Mouse (Mus musculus) CH12.LX (cell line): ENCODE results near the gene Trio. TPM values are rescaled to one million over a fixed set of nuclear protein-coding genes. Genes with fewer than 3 reads are reported as not detected.

Experiments
- DNase-seq: peaks from one replicate; pipeline ENCODE4 v3.0.0-alpha.2; 2013; ENCODE audit errors: extremely low read depth
- H3K27ac ChIP-seq: 2 replicates; pipeline ENCODE4 v1.5.1; 2012; ENCODE audit warnings: low read depth, mild to moderate bottlenecking, control low read depth, moderate library complexity; ENCODE audit not compliant: insufficient read depth
- H3K27me3 ChIP-seq: replicated peaks from 2 replicates; pipeline ENCODE3; 2012; ENCODE audit warnings: inconsistent platforms
- H3K36me3 ChIP-seq, 2 experiments: replicated peaks in 1 of 2; 2 replicates each; pipeline versions ENCODE3 to v1.6.1; 2012; ENCODE audit warnings: inconsistent platforms in 1 of 2, low read length in 1 of 2, mild to moderate bottlenecking in 1 of 2, mixed read lengths in 1 of 2, moderate library complexity in 1 of 2; ENCODE audit not compliant: control insufficient read depth in 1 of 2, insufficient read depth in 1 of 2
- H3K4me1 ChIP-seq, 2 experiments: 2 replicates each; pipeline ENCODE4 v1.6.1; 2012; ENCODE audit warnings: inconsistent platforms in 1 of 2, moderate library complexity in 1 of 2; ENCODE audit not compliant: insufficient read depth in 2 of 2, control insufficient read depth in 1 of 2
- H3K4me2 ChIP-seq: 2 replicates; pipeline ENCODE4 v1.6.1; 2012; ENCODE audit warnings: low read depth, mild to moderate bottlenecking, control low read depth; ENCODE audit not compliant: poor library complexity, insufficient read depth, severe bottlenecking
- H3K4me3 ChIP-seq, 3 experiments: fragments of 150-350 bp in 1 of 3; sonication (generic) in 1 of 3; replicated peaks in 1 of 3; 2 replicates each; pipeline versions ENCODE3 to v1.5.1; 2011 to 2012; ENCODE audit warnings: low read depth in 2 of 3, low read length in 2 of 3, mild to moderate bottlenecking in 2 of 3, moderate library complexity in 2 of 3, control low read depth in 1 of 3, improper control_type of control experiment in 1 of 3, inconsistent platforms in 1 of 3, mixed read lengths in 1 of 3; ENCODE audit not compliant: poor library complexity in 1 of 3
- H3K79me2 ChIP-seq: replicated peaks from 2 replicates; pipeline ENCODE4 v1.6.1; 2012; ENCODE audit warnings: mild to moderate bottlenecking, moderate library complexity; ENCODE audit not compliant: control insufficient read depth, poor library complexity, insufficient read depth, severe bottlenecking; ENCODE audit errors: extremely low read depth
- H3K9ac ChIP-seq: 2 replicates; pipeline ENCODE4 v1.6.1; 2012; ENCODE audit warnings: low read depth, mild to moderate bottlenecking, control low read depth, moderate library complexity; ENCODE audit not compliant: insufficient read depth
- H3K9me3 ChIP-seq: replicated peaks from 2 replicates; pipeline ENCODE3; 2012; ENCODE audit warnings: low read length, inconsistent platforms, mixed read lengths
- BHLHE40 ChIP-seq: IDR thresholded peaks from 2 replicates; pipeline ENCODE4 v1.6.1; 2011; ENCODE audit warnings: mild to moderate bottlenecking, low read depth, low read length, improper control_type of control experiment
- EP300 ChIP-seq: IDR thresholded peaks from 2 replicates; pipeline ENCODE4 v1.6.1; 2011; ENCODE audit warnings: low read length, improper control_type of control experiment
- GABPA ChIP-seq: IDR thresholded peaks from 2 replicates; pipeline ENCODE4 v1.6.1; 2012; ENCODE audit warnings: low read depth, low read length, improper control_type of control experiment, inconsistent platforms; ENCODE audit not compliant: insufficient replicate concordance
- HCFC1 ChIP-seq: IDR thresholded peaks from 2 replicates; pipeline ENCODE4 v1.6.1; 2012; ENCODE audit warnings: low read depth, mild to moderate bottlenecking, inconsistent platforms, low read length, improper control_type of control experiment
- IRF4 ChIP-seq: IDR thresholded peaks from 2 replicates; pipeline ENCODE4 v1.6.1; 2014; ENCODE audit warnings: low read depth, mild to moderate bottlenecking, inconsistent platforms, low read length, improper control_type of control experiment
- MAFK ChIP-seq: IDR thresholded peaks from 2 replicates; pipeline ENCODE4 v1.6.1; 2011; ENCODE audit warnings: low read length, improper control_type of control experiment; ENCODE audit not compliant: insufficient replicate concordance
- MXI1 ChIP-seq: IDR thresholded peaks from 2 replicates; pipeline ENCODE4 v1.6.1; 2011; ENCODE audit warnings: mild to moderate bottlenecking, low read depth, low read length, improper control_type of control experiment
- MYC ChIP-seq: IDR thresholded peaks from 2 replicates; pipeline ENCODE4 v1.6.1; 2011; ENCODE audit warnings: low read depth, mild to moderate bottlenecking, improper control_type of control experiment, low read length
- NRF1 ChIP-seq: IDR thresholded peaks from 2 replicates; pipeline ENCODE4 v1.6.1; 2014; ENCODE audit warnings: low read depth, mild to moderate bottlenecking, inconsistent platforms, low read length, improper control_type of control experiment, moderate library complexity
- PAX5 ChIP-seq: IDR thresholded peaks from 2 replicates; pipeline ENCODE4 v1.6.1; 2012; ENCODE audit warnings: low read length, inconsistent platforms, mixed read lengths
- POLR2A ChIP-seq: IDR thresholded peaks from 2 replicates; pipeline ENCODE4 v1.6.1; 2011; ENCODE audit warnings: low read depth, mild to moderate bottlenecking, improper control_type of control experiment, low read length
- POLR2AphosphoS2 ChIP-seq: IDR thresholded peaks from 2 replicates; pipeline ENCODE4 v1.6.1; 2011; ENCODE audit warnings: low read depth, low read length, improper control_type of control experiment
- RAD21 ChIP-seq: IDR thresholded peaks from 2 replicates; pipeline ENCODE4 v1.6.1; 2011; ENCODE audit warnings: low read depth, mild to moderate bottlenecking, low read length, improper control_type of control experiment, moderate library complexity
- RCOR1 ChIP-seq: conservative IDR thresholded peaks from 2 replicates; pipeline ENCODE4 v1.6.1; 2012; ENCODE audit warnings: low read depth, mild to moderate bottlenecking, inconsistent platforms, low read length, improper control_type of control experiment
- SMC3 ChIP-seq: IDR thresholded peaks from 2 replicates; pipeline ENCODE4 v1.6.1; 2011; ENCODE audit warnings: low read depth, low read length, improper control_type of control experiment
- TCF12 ChIP-seq: IDR thresholded peaks from 2 replicates; pipeline ENCODE4 v1.6.1; 2014; ENCODE audit warnings: low read depth, mild to moderate bottlenecking, inconsistent platforms, low read length, improper control_type of control experiment
- USF2 ChIP-seq: conservative IDR thresholded peaks from 2 replicates; pipeline ENCODE4 v1.6.1; 2011; ENCODE audit warnings: low read depth, low read length, improper control_type of control experiment
- ZMIZ1 ChIP-seq: IDR thresholded peaks from 2 replicates; pipeline ENCODE4 v1.6.1; 2012; ENCODE audit warnings: low read depth, mild to moderate bottlenecking, inconsistent platforms, low read length, improper control_type of control experiment
- ZNF384 ChIP-seq: IDR thresholded peaks from 2 replicates; pipeline ENCODE4 v1.6.1; 2012; ENCODE audit warnings: low read depth, low read length, improper control_type of control experiment, inconsistent platforms
- dilution Hi-C: fragments of 300-500 bp; cut with MboI; formaldehyde crosslinking; loops from 2 replicates; pipeline ENCODE4 v1.14.3; 2020; ENCODE audit warnings: low sequenced_read_pairs; ENCODE audit not compliant: extremely low pct_unique_long_range_greater_than_20kb, extremely low pct_ligation_motif_present
- in situ Hi-C: fragments of 300-500 bp; cut with MboI; formaldehyde crosslinking; loops from 3 replicates; pipeline ENCODE4 v1.14.3; 2019; ENCODE audit warnings: low sequenced_read_pairs, low pct_ligation_motif_present, low pct_unique_long_range_greater_than_20kb, mixed read lengths
- polyA plus RNA-seq: library from polyadenylated mRNA; unstranded; fragments of >175 nt; gene quantifications from 2 replicates; pipeline ENCODE4 v1.2.1, GENCODE M21; 2012; ENCODE audit warnings: low read depth; ENCODE audit not compliant: insufficient read length
- total RNA-seq, 2 experiments: library from RNA; depleted of rRNA; stranded (reverse); fragments of 300-350 nt in 1 of 2; fragments of >200 nt in 1 of 2; gene quantifications; 2 replicates each; pipeline ENCODE4 v1.2.3; 2012 to 2014

Trio gene
- total and polyA plus RNA-seq, 3 experiments = 3.9 to 17.5 (median 4.3) TPM

DNA sequence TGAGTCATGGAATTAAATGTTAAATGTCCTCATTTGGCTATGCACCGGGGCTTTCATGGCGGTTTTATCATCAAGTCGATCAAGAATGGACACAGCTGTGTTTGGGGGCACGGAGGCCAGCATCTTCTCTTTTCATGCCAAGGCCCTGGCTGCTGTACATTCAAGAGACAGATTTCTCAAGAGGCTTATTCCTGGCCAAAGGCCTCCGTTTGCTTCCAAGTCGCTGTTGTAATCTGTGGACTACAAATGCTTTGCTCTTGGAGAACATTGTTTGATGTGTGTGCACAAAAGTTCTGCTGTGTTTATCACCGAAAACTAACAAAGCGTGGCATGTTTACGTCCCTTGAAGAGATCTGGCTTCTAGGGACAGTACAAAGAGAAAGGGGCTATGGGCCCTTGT is 314.9 kb downstream of the Trio start:
- TF ChIP-seq TCF12 (no peak), RCOR1 (no peak)
- Histone ChIP-seq H3K36me3 (no peaks in the 10 kb centered on the region), H3K9me3 (no peaks in the 10 kb centered on the region), H3K79me2 (no peaks in the 10 kb centered on the region), H3K27ac (no peak overlapping the region), H3K4me1 (peaks cover 0 to 16% of the 10 kb centered on the region in 2 experiments; a peak in 2 of 4 replicates), H3K4me3 (no peak overlapping the region), H3K9ac (no peak overlapping the region), H3K27me3 (no peaks in the 10 kb centered on the region), H3K4me2 (no peak overlapping the region)
- dilution Hi-C loops = no loop called here
- no peak for DNase-seq
- in situ Hi-C loops = loop anchor here (10.0 kb wide), 1 partner anchor 386 kb away; no protein-coding TSS in a partner anchor

DNA sequence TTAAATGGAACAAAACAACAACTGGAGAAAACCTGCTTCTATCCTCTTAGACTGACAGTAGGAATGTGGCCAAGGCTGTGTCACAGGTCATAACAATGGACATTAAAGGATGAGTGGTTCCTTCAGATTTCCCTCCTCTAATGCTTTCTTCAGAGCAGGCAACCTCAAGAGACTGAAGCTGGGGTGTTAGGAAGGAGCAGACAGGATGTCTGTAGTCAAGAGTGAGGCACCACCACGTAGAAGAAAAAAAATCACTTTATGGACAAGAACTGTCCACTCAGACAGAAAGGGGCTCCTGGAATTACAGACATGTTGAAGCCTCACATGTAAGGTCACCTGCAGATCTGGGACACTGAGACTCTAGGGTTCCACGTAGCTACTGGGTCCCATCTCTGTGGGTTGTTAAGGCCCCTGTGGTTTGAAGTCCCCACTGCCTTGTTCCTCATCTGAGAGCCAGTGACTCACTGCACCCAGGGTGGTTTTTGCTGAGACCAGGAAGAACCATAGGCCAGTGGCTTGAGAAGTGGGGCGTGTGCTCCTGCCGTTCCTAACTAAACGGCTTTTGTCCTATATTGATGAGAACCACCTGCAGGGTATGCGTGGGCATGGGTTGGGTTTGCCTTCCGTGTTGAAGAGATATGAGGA is 316.6 kb downstream of the Trio start:
- no peaks in the 10 kb centered on the region for H3K79me2 ChIP-seq
- H3K4me2 ChIP-seq = no peak overlapping the region
- TF ChIP-seq TCF12 (no peak), ZMIZ1 (no peak), POLR2AphosphoS2 (no peak), HCFC1 (no peak), POLR2A (no peak), NRF1 (no peak), RAD21 (no peak), EP300 (no peak), MAFK (no peak), GABPA (no peak), MXI1 (no peak), ZNF384 (no peak), IRF4 (no peak), MYC (no peak), BHLHE40 (no peak), RCOR1 (no peak), SMC3 (no peak), PAX5 (no peak), USF2 (no peak)
- TF ChIP-seq, all 38 proteins: peak for 0
- Histone ChIP-seq H3K36me3 (no peaks in the 10 kb centered on the region), H3K27me3 (no peaks in the 10 kb centered on the region), H3K27ac (no peak overlapping the region), H3K4me3 (no peak overlapping the region), H3K9me3 (no peaks in the 10 kb centered on the region), H3K9ac (no peak overlapping the region), H3K4me1 (peaks cover 0 to 15% of the 10 kb centered on the region in 2 experiments; a peak in 2 of 4 replicates)
- no peak for DNase-seq
- in situ Hi-C loops (no loop called here), dilution Hi-C loops (no loop called here)
